Mouse (Mus musculus) skeletal muscle tissue, adult 2 months (tissue): ENCODE results near the gene Gria4.
"Not testable (repeated sequence)": the region's sequence is repeated elsewhere in the genome, so short reads cannot be mapped to it uniquely, and the experiment has no call there.

Source experiments
- DNase-seq: peaks from one replicate; pipeline ENCODE4 v3.0.0-alpha.2; 2012; ENCODE audit warnings: low read depth, low spot score

Gene Gria4

GRCm38 (mm10) chr9:4795544-4796288 is at the start of gene Gria4:
Gene Gria4, minus strand, starts transcription at chr9:4796234.
- DNase-seq, result no peak

GRCm38 (mm10) chr9:4810941-4811340 is 14.9 kb upstream of the Gria4 start:
- DNase-seq, result not testable (repeated sequence)

- DNase-seq, result no peak
Measured at GRCm38 (mm10) chr9:4803151-4803755, 7.2 kb upstream of the Gria4 start.

GRCm38 (mm10) chr9:4797396-4797795 is 1.4 kb upstream of the Gria4 start:
- DNase-seq, result no peak

- DNase-seq, result no peak
Measured at GRCm38 (mm10) chr9:4796289-4796645, 233 bp upstream of the Gria4 start.

- no peak for DNase-seq
Measured at GRCm38 (mm10) chr9:4795075-4795474, 959 bp downstream of the Gria4 start.

- DNase-seq, result no peak
Measured at GRCm38 (mm10) chr9:4794411-4794810, 1.6 kb downstream of the Gria4 start.

GRCm38 (mm10) chr9:4749407-4749806 is 46.6 kb downstream of the Gria4 start:
- DNase-seq, result not testable (repeated sequence)

GRCm38 (mm10) chr9:4714086-4714485 is 81.9 kb downstream of the Gria4 start:
- no peak for DNase-seq

GRCm38 (mm10) chr9:4712367-4712766 is 83.7 kb downstream of the Gria4 start:
- no peak for DNase-seq

GRCm38 (mm10) chr9:4687149-4687548 is 108.9 kb downstream of the Gria4 start:
- DNase-seq, result no peak

GRCm38 (mm10) chr9:4680244-4680643 is 115.8 kb downstream of the Gria4 start:
- no peak for DNase-seq

GRCm38 (mm10) chr9:4679099-4679498 is 116.9 kb downstream of the Gria4 start:
- DNase-seq, result no peak

- DNase-seq, result no peak
Measured at GRCm38 (mm10) chr9:4665691-4666090, 130.3 kb downstream of the Gria4 start.

GRCm38 (mm10) chr9:4662421-4662820 is 133.6 kb downstream of the Gria4 start:
- no peak for DNase-seq

GRCm38 (mm10) chr9:4658951-4659350 is 137.1 kb downstream of the Gria4 start:
- no peak for DNase-seq

- no peak for DNase-seq
Measured at GRCm38 (mm10) chr9:4654333-4654732, 141.7 kb downstream of the Gria4 start.

- DNase-seq, result no peak
Measured at GRCm38 (mm10) chr9:4639192-4639900, 156.7 kb downstream of the Gria4 start.

GRCm38 (mm10) chr9:4631910-4632309 is 164.1 kb downstream of the Gria4 start:
- DNase-seq, result no peak

GRCm38 (mm10) chr9:4615286-4615685 is 180.7 kb downstream of the Gria4 start:
- DNase-seq, result no peak

- no peak for DNase-seq
Measured at GRCm38 (mm10) chr9:4605354-4605753, 190.7 kb downstream of the Gria4 start.

- DNase-seq, result no peak
Measured at GRCm38 (mm10) chr9:4604236-4604635, 191.8 kb downstream of the Gria4 start.

- no peak for DNase-seq
Measured at GRCm38 (mm10) chr9:4601788-4602187, 194.2 kb downstream of the Gria4 start.
